Mouse (Mus musculus): ENCODE data around the gene Olfr1497.
"Not testable (repeated sequence)": the region's sequence is repeated elsewhere in the genome, so short reads cannot be mapped to it uniquely, and the experiment has no call there.

The Olfr1497 gene

GRCm38 (mm10) chr19:13798102-13798501 is at the start of gene Olfr1497:
Gene Olfr1497, minus strand, starts transcription at chr19:13798202.
- no peak for DNase-seq

- no peak for DNase-seq
Measured at GRCm38 (mm10) chr19:13830388-13830787, 32.4 kb upstream of the Olfr1497 start, which contains the start of gene Olfr1500. Gene Olfr1500, minus strand, starts transcription at chr19:13830488.

- no peak for DNase-seq
Measured at GRCm38 (mm10) chr19:13828447-13828846, 30.4 kb upstream of the Olfr1497 start.

- no peak for DNase-seq
Measured at GRCm38 (mm10) chr19:13820847-13821246, 22.8 kb upstream of the Olfr1497 start.

- DNase-seq, result no peak
Measured at GRCm38 (mm10) chr19:13819347-13819746, 21.3 kb upstream of the Olfr1497 start, which contains the start of gene Olfr1499. Gene Olfr1499, minus strand, starts transcription at chr19:13819447.

- no peak for DNase-seq
Measured at GRCm38 (mm10) chr19:13818827-13819226, 20.8 kb upstream of the Olfr1497 start.

- no peak for DNase-seq
Measured at GRCm38 (mm10) chr19:13812823-13813222, 14.8 kb upstream of the Olfr1497 start.

- DNase-seq, result not testable (repeated sequence)
Measured at GRCm38 (mm10) chr19:13805486-13805885, 7.5 kb upstream of the Olfr1497 start.

- no peak for DNase-seq
Measured at GRCm38 (mm10) chr19:13777578-13777977, 20.4 kb downstream of the Olfr1497 start, which contains the start of gene Olfr1496. Gene Olfr1496, plus strand, starts transcription at chr19:13777878.

- no peak for DNase-seq
Measured at GRCm38 (mm10) chr19:13768565-13769276, 29.3 kb downstream of the Olfr1497 start.

- no peak for DNase-seq
Measured at GRCm38 (mm10) chr19:13764306-13764705, 33.7 kb downstream of the Olfr1497 start, which contains the start of gene Olfr1495. Gene Olfr1495, plus strand, starts transcription at chr19:13764606.

- DNase-seq, result no peak
Measured at GRCm38 (mm10) chr19:13749366-13749765, 48.6 kb downstream of the Olfr1497 start.
